Mouse (Mus musculus): Measurements from ENCODE around the gene Ckb. TPM values are rescaled to one million over a fixed set of nuclear protein-coding genes. Genes with fewer than 3 reads are reported as not detected.

Ckb gene
- total RNA-seq, 2 experiments from 2014 or later, result 2.5 to 5.2 TPM

GRCm38 (mm10) chr12:111693341-111694270, 21.5 kb upstream of the Ckb start:
- no peak for ATAC-seq (replicated peaks; ENCODE audit: low FRiP score, poor library complexity, severe bottlenecking)

- ATAC-seq (replicated peaks; ENCODE audit: low FRiP score, poor library complexity, severe bottlenecking), result no peak
Observed at GRCm38 (mm10) chr12:111692899-111693298, 20.8 kb upstream of the Ckb start.

- ATAC-seq (replicated peaks; ENCODE audit: low FRiP score, poor library complexity, severe bottlenecking), result no peak
Observed at GRCm38 (mm10) chr12:111691346-111691872, 19.3 kb upstream of the Ckb start.

- ATAC-seq (replicated peaks; ENCODE audit: low FRiP score, poor library complexity, severe bottlenecking), result no peak
Observed at GRCm38 (mm10) chr12:111689426-111689825, 17.3 kb upstream of the Ckb start.

GRCm38 (mm10) chr12:111688069-111688428, 15.9 kb upstream of the Ckb start:
- no peak for ATAC-seq (replicated peaks; ENCODE audit: low FRiP score, poor library complexity, severe bottlenecking)

GRCm38 (mm10) chr12:111687350-111688068, 15.4 kb upstream of the Ckb start:
- no peak for ATAC-seq (replicated peaks; ENCODE audit: low FRiP score, poor library complexity, severe bottlenecking)

GRCm38 (mm10) chr12:111686390-111686789, 14.3 kb upstream of the Ckb start:
- no peak for ATAC-seq (replicated peaks; ENCODE audit: low FRiP score, poor library complexity, severe bottlenecking)

GRCm38 (mm10) chr12:111682806-111683205, 10.7 kb upstream of the Ckb start:
- ATAC-seq (replicated peaks; ENCODE audit: low FRiP score, poor library complexity, severe bottlenecking), result no peak

GRCm38 (mm10) chr12:111682003-111682402, 9.9 kb upstream of the Ckb start:
- no peak for ATAC-seq (replicated peaks; ENCODE audit: low FRiP score, poor library complexity, severe bottlenecking)

GRCm38 (mm10) chr12:111681305-111681704, 9.2 kb upstream of the Ckb start:
- no peak for ATAC-seq (replicated peaks; ENCODE audit: low FRiP score, poor library complexity, severe bottlenecking)

- no peak for ATAC-seq (replicated peaks; ENCODE audit: low FRiP score, poor library complexity, severe bottlenecking)
Observed at GRCm38 (mm10) chr12:111680661-111681060, 8.5 kb upstream of the Ckb start.

GRCm38 (mm10) chr12:111678997-111679396, 6.9 kb upstream of the Ckb start:
- ATAC-seq (replicated peaks; ENCODE audit: low FRiP score, poor library complexity, severe bottlenecking), result no peak

- ATAC-seq (replicated peaks; ENCODE audit: low FRiP score, poor library complexity, severe bottlenecking), result no peak
Observed at GRCm38 (mm10) chr12:111678670-111678933, 6.5 kb upstream of the Ckb start.

- peak; percentile 90 for ATAC-seq (replicated peaks; ENCODE audit: low FRiP score, poor library complexity, severe bottlenecking)
Observed at GRCm38 (mm10) chr12:111677882-111678669, 5.9 kb upstream of the Ckb start, which contains the start of gene Trmt61a. Gene Trmt61a (plus strand): TSS chr12:111678105.

GRCm38 (mm10) chr12:111677421-111677820, 5.3 kb upstream of the Ckb start:
- ATAC-seq (replicated peaks; ENCODE audit: low FRiP score, poor library complexity, severe bottlenecking), result peak; percentile 26

GRCm38 (mm10) chr12:111675797-111676580, 3.9 kb upstream of the Ckb start:
- no peak for ATAC-seq (replicated peaks; ENCODE audit: low FRiP score, poor library complexity, severe bottlenecking)

- ATAC-seq (replicated peaks; ENCODE audit: low FRiP score, poor library complexity, severe bottlenecking), result no peak
Observed at GRCm38 (mm10) chr12:111674850-111675486, 2.8 kb upstream of the Ckb start.

- ATAC-seq (replicated peaks; ENCODE audit: low FRiP score, poor library complexity, severe bottlenecking), result no peak
Observed at GRCm38 (mm10) chr12:111672581-111672980, 443 bp upstream of the Ckb start.

- no peak for ATAC-seq (replicated peaks; ENCODE audit: low FRiP score, poor library complexity, severe bottlenecking)
Observed at GRCm38 (mm10) chr12:111671431-111671902, 671 bp downstream of the Ckb start.
